Mouse (Mus musculus): Measurements from ENCODE around the gene Ell3. TPM values are rescaled to one million over a fixed set of nuclear protein-coding genes. Genes with fewer than 3 reads are reported as not detected.
"Not testable (repeated sequence)": the region's sequence is repeated elsewhere in the genome, so short reads cannot be mapped to it uniquely, and the experiment has no call there.

Ell3 gene
- polyA plus RNA-seq (2012; rRNA removed) = 8.6 and 12.4 TPM in 2 replicates

GRCm38 (mm10) chr2:121444178-121444577 is at the start of gene Ell3:
Gene Ell3, minus strand, starts transcription at chr2:121444278.
- no peak for DNase-seq (ENCODE audit: low read depth)

GRCm38 (mm10) chr2:121484403-121484802 is 40.3 kb upstream of the Ell3 start:
- DNase-seq (ENCODE audit: low read depth) = not testable (repeated sequence)

- no peak for DNase-seq (ENCODE audit: low read depth)
Measured at GRCm38 (mm10) chr2:121483576-121483975, 39.5 kb upstream of the Ell3 start.

GRCm38 (mm10) chr2:121480916-121481315 is 36.8 kb upstream of the Ell3 start:
- not testable (repeated sequence) for DNase-seq (ENCODE audit: low read depth)

GRCm38 (mm10) chr2:121480498-121480897 is 36.4 kb upstream of the Ell3 start:
- DNase-seq (ENCODE audit: low read depth) = no peak

- no peak for DNase-seq (ENCODE audit: low read depth)
Measured at GRCm38 (mm10) chr2:121477491-121478266, 33.6 kb upstream of the Ell3 start.

- not testable (repeated sequence) for DNase-seq (ENCODE audit: low read depth)
Measured at GRCm38 (mm10) chr2:121475306-121475705, 31.2 kb upstream of the Ell3 start.

- DNase-seq (ENCODE audit: low read depth) = no peak
Measured at GRCm38 (mm10) chr2:121474180-121474535, 30.1 kb upstream of the Ell3 start.

- peak; percentile 61 for DNase-seq (ENCODE audit: low read depth)
Measured at GRCm38 (mm10) chr2:121473301-121474179, 29.5 kb upstream of the Ell3 start, which contains the start of gene Mfap1b. Gene Mfap1b, minus strand, starts transcription at chr2:121474067.

GRCm38 (mm10) chr2:121472783-121473182 is 28.7 kb upstream of the Ell3 start:
- not testable (repeated sequence) for DNase-seq (ENCODE audit: low read depth)

GRCm38 (mm10) chr2:121468982-121469381 is 24.9 kb upstream of the Ell3 start:
- not testable (repeated sequence) for DNase-seq (ENCODE audit: low read depth)

- DNase-seq (ENCODE audit: low read depth) = no peak
Measured at GRCm38 (mm10) chr2:121460071-121460470, 16.0 kb upstream of the Ell3 start.

- DNase-seq (ENCODE audit: low read depth) = no peak
Measured at GRCm38 (mm10) chr2:121456692-121457642, 12.9 kb upstream of the Ell3 start, which contains the start of gene Serinc4. Gene Serinc4, minus strand, starts transcription at chr2:121456781.

GRCm38 (mm10) chr2:121455534-121455933 is 11.5 kb upstream of the Ell3 start:
- no peak for DNase-seq (ENCODE audit: low read depth)

GRCm38 (mm10) chr2:121453917-121454316 is 9.8 kb upstream of the Ell3 start:
- no peak for DNase-seq (ENCODE audit: low read depth)

GRCm38 (mm10) chr2:121452990-121453389 is 8.9 kb upstream of the Ell3 start, which contains the start of gene Hypk:
Gene Hypk, plus strand, starts transcription at chr2:121453290.
- no peak for DNase-seq (ENCODE audit: low read depth)

- no peak for DNase-seq (ENCODE audit: low read depth)
Measured at GRCm38 (mm10) chr2:121452361-121452760, 8.3 kb upstream of the Ell3 start.

GRCm38 (mm10) chr2:121450093-121450492 is 6.0 kb upstream of the Ell3 start:
- DNase-seq (ENCODE audit: low read depth) = no peak

GRCm38 (mm10) chr2:121449545-121450011 is 5.5 kb upstream of the Ell3 start:
- DNase-seq (ENCODE audit: low read depth) = no peak

- peak; percentile 86 for DNase-seq (ENCODE audit: low read depth)
Measured at GRCm38 (mm10) chr2:121448739-121449535, 4.9 kb upstream of the Ell3 start, which contains the start of gene Serf2. Gene Serf2, plus strand, starts transcription at chr2:121449195.
